9 mouse cellular contexts compared by ENCODE assay signal in the genomic region with DNA sequence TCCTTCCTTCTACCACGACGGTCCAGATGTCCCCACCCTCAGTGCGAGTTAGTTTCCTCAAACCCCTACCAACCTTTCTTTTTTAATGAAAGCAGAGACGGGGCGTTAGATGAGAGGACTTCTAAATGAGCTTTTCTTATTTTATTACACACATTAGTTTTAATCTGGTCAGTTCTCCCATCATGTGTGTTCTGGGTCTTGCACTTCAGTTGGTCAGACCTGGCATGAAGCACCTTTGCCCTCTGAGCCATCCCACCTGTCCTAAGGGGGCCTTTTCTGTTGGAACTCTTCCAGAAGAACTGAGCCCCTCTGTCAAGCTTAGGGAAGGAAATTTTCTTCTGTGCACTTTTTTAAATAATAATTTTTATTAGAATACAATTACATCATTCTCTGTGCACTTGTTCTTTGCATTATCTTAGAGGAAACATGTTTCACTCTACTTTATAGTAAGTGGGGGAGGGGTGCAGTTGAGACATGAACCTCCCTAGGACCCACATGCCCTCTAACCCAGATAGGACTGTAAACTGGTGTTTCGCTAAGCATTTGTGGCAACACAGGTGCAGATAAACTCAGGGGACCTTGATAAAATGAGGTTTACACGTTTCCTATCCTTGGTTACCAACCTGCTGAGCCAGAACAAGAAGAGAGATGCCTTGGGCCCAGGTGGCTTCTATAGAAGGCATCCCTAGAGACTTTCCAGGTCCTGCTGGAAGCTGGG. TPM values are rescaled to one million over a fixed set of nuclear protein-coding genes. Genes with fewer than 3 reads are reported as not detected.
DNase-seq lines count a peak whose midpoint lies in the region; ATAC-seq lines count a peak whose summit lies in the region.
"Had no signal": no experiment of that assay in that cellular context is flagged by ENCODE, and none has a peak within 500 bp of the region (broad histone marks: within the 10 kb centered on the region; RNA-seq: fewer than 3 reads in every experiment).

No protein-coding gene starts in this region.

- 45% methylated on average over 7 of the region's 7 CpGs for WGBS in heart, embryonic 16.5 days
- 26% methylated on average over 7 of the region's 7 CpGs for WGBS in limb, embryonic 15.5 days
- WGBS in forebrain, embryonic 13.5 days = 68% methylated on average over 7 of the region's 7 CpGs

- intact Hi-C loops in heart, postnatal 36 days (cut with DNase I) = no loop called here

- peak overlapping the region; percentile 59 for H3K4me2 ChIP-seq in heart, embryonic 16.5 days (ENCODE audit: low read depth, low read length)
- H3K4me2 ChIP-seq in limb, embryonic 15.5 days = peak overlapping the region; percentile 51
- no peak overlapping the region for H3K4me2 ChIP-seq in forebrain, embryonic 13.5 days

- no peaks in the 10 kb centered on the region for H3K36me3 ChIP-seq in heart, embryonic 16.5 days (ENCODE audit: control insufficient read depth, insufficient read depth)
- H3K36me3 ChIP-seq in limb, embryonic 15.5 days = no peaks in the 10 kb centered on the region
- H3K36me3 ChIP-seq in forebrain, embryonic 13.5 days (ENCODE audit: poor library complexity, severe bottlenecking) = no peaks in the 10 kb centered on the region

- H3K27me3 ChIP-seq in heart, embryonic 16.5 days (ENCODE audit: control insufficient read depth, insufficient read depth, low read length) = no peaks in the 10 kb centered on the region
- no peaks in the 10 kb centered on the region for H3K27me3 ChIP-seq in limb, embryonic 15.5 days
- H3K27me3 ChIP-seq in forebrain, embryonic 13.5 days = no peaks in the 10 kb centered on the region

- peaks cover 8% of the 10 kb centered on the region for H3K4me1 ChIP-seq in heart, embryonic 16.5 days (ENCODE audit: control insufficient read depth, insufficient read depth, low read length)
- H3K4me1 ChIP-seq in limb, embryonic 15.5 days = peaks cover 24% of the 10 kb centered on the region
- 0 out of 2 replicates have a peak, but pooled peaks cover 4% of the 10 kb centered on the region for H3K4me1 ChIP-seq in forebrain, embryonic 13.5 days

- peaks cover 5% of the 10 kb centered on the region; the same call in 1 of the 2 replicates for H3K9me3 ChIP-seq in heart, embryonic 16.5 days (replicated peaks; ENCODE audit: control insufficient read depth, low read length)
- H3K9me3 ChIP-seq in limb, embryonic 15.5 days = no peaks in the 10 kb centered on the region
- H3K9me3 ChIP-seq in forebrain, embryonic 13.5 days (replicated peaks) = no peaks in the 10 kb centered on the region

- no peak for DNase-seq in heart, postnatal 36 days
- peak; percentile 63 for DNase-seq in thymus, postnatal 0 days (ENCODE audit: low spot score)
- DNase-seq in thymus, postnatal 4 days = no peak
- DNase-seq in Muller cell, postnatal 12 days (ENCODE audit: inconsistent ontology term) = no peak
- DNase-seq in right cerebral cortex, adult 18-20 months = no peak
- DNase-seq: left cerebral cortex, postnatal 4 days had no signal

- no peak overlapping the region for H3K9ac ChIP-seq in heart, embryonic 16.5 days (ENCODE audit: low read length)
- H3K9ac ChIP-seq in limb, embryonic 15.5 days = no peak overlapping the region
- no peak overlapping the region for H3K9ac ChIP-seq in forebrain, embryonic 13.5 days

- ATAC-seq in heart, embryonic 16.5 days (replicated peaks; ENCODE audit: extremely low read depth, insufficient read depth, low FRiP score) = no peak
- no peak for ATAC-seq in limb, embryonic 15.5 days (ENCODE audit: insufficient number of reproducible peaks, low FRiP score, low TSS enrichment, low read depth)
- no peak for ATAC-seq in forebrain, embryonic 13.5 days

- no peak overlapping the region for H3K27ac ChIP-seq in heart, embryonic 16.5 days (ENCODE audit: low read length)
- H3K27ac ChIP-seq in limb, embryonic 15.5 days = peak overlapping the region; percentile 65
- H3K27ac ChIP-seq in forebrain, embryonic 13.5 days = no peak overlapping the region

- H3K4me3 ChIP-seq in heart, embryonic 16.5 days (ENCODE audit: low read length) = no peak overlapping the region
- peak overlapping the region; percentile 30 for H3K4me3 ChIP-seq in limb, embryonic 15.5 days
- H3K4me3 ChIP-seq in forebrain, embryonic 13.5 days = no peak overlapping the region

RNA-seq across cellular contexts. Expression of gene Mrps18a, which starts 36.2 kb away (rescaled TPM):
- 129 and 137 TPM in 2 replicates for polyA plus RNA-seq in heart, embryonic 16.5 days (2015; fragmentation: Nextera tagmentation; extraction: Ambion mirVana)
- 100 to 1,000 TPM; 131 to 140 TPM for total RNA-seq in heart, postnatal 36 days (2021)
- 126 TPM in 2 replicates for polyA plus RNA-seq in thymus, postnatal 0 days (2015; fragmentation: Nextera tagmentation; extraction: Ambion mirVana)
- polyA plus RNA-seq in limb, embryonic 15.5 days (2015; fragmentation: Nextera tagmentation; extraction: Ambion mirVana) = 126 and 132 TPM in 2 replicates
- 136 and 137 TPM in 2 replicates for polyA plus RNA-seq in forebrain, embryonic 13.5 days (2015; fragmentation: Nextera tagmentation; extraction: Ambion mirVana)

RNA-seq across cellular contexts. Expression of gene Vegfa, which starts 42.4 kb away (rescaled TPM):
- polyA plus RNA-seq in heart, embryonic 16.5 days (2015; fragmentation: Nextera tagmentation; extraction: Ambion mirVana) = 6.4 TPM in 2 replicates
- 100 to 1,000 TPM; 203 to 277 TPM for total RNA-seq in heart, postnatal 36 days (2021)
- 1.1 and 1.3 TPM in 2 replicates for polyA plus RNA-seq in thymus, postnatal 0 days (2015; fragmentation: Nextera tagmentation; extraction: Ambion mirVana)
- polyA plus RNA-seq in limb, embryonic 15.5 days (2015; fragmentation: Nextera tagmentation; extraction: Ambion mirVana) = 4.1 and 5.0 TPM in 2 replicates
- 2.7 and 3.7 TPM in 2 replicates for polyA plus RNA-seq in forebrain, embryonic 13.5 days (2015; fragmentation: Nextera tagmentation; extraction: Ambion mirVana)
